Mouse (Mus musculus): ENCODE measurements around the gene Runx3. TPM values are rescaled to one million over a fixed set of nuclear protein-coding genes. Genes with fewer than 3 reads are reported as not detected.

Runx3 gene
- polyA plus RNA-seq, 1 experiment from 2014 or later: not detected

DNA sequence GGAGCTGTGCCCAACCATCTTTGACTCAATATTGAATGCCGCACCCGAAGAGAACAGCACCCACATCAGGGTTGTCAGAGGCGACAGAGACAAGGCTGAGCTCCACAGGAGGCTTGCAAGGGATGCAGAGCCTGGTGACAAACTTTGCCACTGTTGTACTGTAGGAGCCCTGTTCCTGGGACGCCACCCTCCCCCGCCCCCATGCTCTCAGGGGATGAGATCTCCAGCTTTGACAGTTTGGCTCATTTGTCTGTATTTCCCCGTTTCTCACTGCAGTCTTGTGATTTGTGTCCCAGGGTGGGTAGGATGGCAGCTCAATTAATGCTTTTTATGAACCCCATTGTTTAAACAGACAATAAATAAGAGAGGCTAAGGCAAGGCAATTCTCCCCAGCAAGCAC is 14.9 kb downstream of the Runx3 start:
- H3K27me3 ChIP-seq (ENCODE audit: control insufficient read depth, insufficient read depth, low read depth, low read length): peaks cover 24% of the 10 kb centered on the region
- H3K4me3 ChIP-seq (ENCODE audit: low read depth, low read length): no peak overlapping the region
- no peaks in the 10 kb centered on the region for H3K9me3 ChIP-seq (replicated peaks; ENCODE audit: control insufficient read depth, low read length, poor library complexity, severe bottlenecking)
- H3K36me3 ChIP-seq (ENCODE audit: control insufficient read depth, insufficient read depth, low read length): no peaks in the 10 kb centered on the region
- 60% methylated on average over 6 of the region's 6 CpGs for WGBS
- H3K4me1 ChIP-seq (ENCODE audit: control insufficient read depth, insufficient read depth, low read length): no peaks in the 10 kb centered on the region
- ATAC-seq: no peak
- H3K4me2 ChIP-seq (ENCODE audit: low read length): no peak overlapping the region
- no peak overlapping the region for H3K9ac ChIP-seq (ENCODE audit: low read depth, low read length)
- no peak overlapping the region for H3K27ac ChIP-seq (ENCODE audit: low read length)

GRCm38 (mm10) chr4:135136202-135136601 is 15.8 kb downstream of the Runx3 start:
- H3K4me2 ChIP-seq (ENCODE audit: low read length): no peak overlapping the region
- no peak overlapping the region for H3K4me3 ChIP-seq (ENCODE audit: low read depth, low read length)
- H3K27me3 ChIP-seq (ENCODE audit: control insufficient read depth, insufficient read depth, low read depth, low read length): peaks cover 33% of the 10 kb centered on the region
- no peak overlapping the region for H3K9ac ChIP-seq (ENCODE audit: low read depth, low read length)
- no peak overlapping the region for H3K27ac ChIP-seq (ENCODE audit: low read length)
- 51% methylated on average over 8 of the region's 8 CpGs for WGBS
- no peaks in the 10 kb centered on the region for H3K4me1 ChIP-seq (ENCODE audit: control insufficient read depth, insufficient read depth, low read length)
- H3K36me3 ChIP-seq (ENCODE audit: control insufficient read depth, insufficient read depth, low read length): no peaks in the 10 kb centered on the region
- no peak for ATAC-seq
- no peaks in the 10 kb centered on the region for H3K9me3 ChIP-seq (replicated peaks; ENCODE audit: control insufficient read depth, low read length, poor library complexity, severe bottlenecking)

DNA sequence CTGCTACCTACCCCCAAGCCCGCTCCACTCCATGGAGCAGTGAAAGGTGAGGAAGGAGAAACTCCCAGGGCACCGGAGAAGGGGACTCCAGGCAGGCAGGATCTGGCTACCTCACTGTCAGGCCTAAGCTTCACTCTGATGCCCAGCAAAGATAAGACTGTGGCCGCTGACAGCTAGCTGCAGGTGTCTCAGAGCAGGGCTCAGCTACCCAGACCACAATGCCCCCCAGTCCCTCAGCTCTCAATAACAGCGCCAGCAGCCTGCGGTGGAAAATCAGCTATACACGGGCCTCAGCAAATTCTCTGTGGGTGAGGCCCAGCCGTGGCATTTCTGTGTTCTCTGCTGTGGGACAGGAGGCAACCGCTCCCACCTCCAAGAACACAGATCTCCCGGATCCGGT is 16.2 kb downstream of the Runx3 start:
- ATAC-seq: no peak
- Histone ChIP-seq H3K4me3 (ENCODE audit: low read depth, low read length) (no peak overlapping the region), H3K9me3 (replicated peaks; ENCODE audit: control insufficient read depth, low read length, poor library complexity, severe bottlenecking) (no peaks in the 10 kb centered on the region), H3K27ac (ENCODE audit: low read length) (no peak overlapping the region), H3K9ac (ENCODE audit: low read depth, low read length) (no peak overlapping the region), H3K27me3 (ENCODE audit: control insufficient read depth, insufficient read depth, low read depth, low read length) (peaks cover 37% of the 10 kb centered on the region), H3K4me2 (ENCODE audit: low read length) (no peak overlapping the region), H3K4me1 (ENCODE audit: control insufficient read depth, insufficient read depth, low read length) (no peaks in the 10 kb centered on the region), H3K36me3 (ENCODE audit: control insufficient read depth, insufficient read depth, low read length) (no peaks in the 10 kb centered on the region)
- WGBS: 61% methylated on average over 10 of the region's 10 CpGs

GRCm38 (mm10) chr4:135140647-135141515 is 20.4 kb downstream of the Runx3 start:
- no peaks in the 10 kb centered on the region for H3K4me1 ChIP-seq (ENCODE audit: control insufficient read depth, insufficient read depth, low read length)

DNA sequence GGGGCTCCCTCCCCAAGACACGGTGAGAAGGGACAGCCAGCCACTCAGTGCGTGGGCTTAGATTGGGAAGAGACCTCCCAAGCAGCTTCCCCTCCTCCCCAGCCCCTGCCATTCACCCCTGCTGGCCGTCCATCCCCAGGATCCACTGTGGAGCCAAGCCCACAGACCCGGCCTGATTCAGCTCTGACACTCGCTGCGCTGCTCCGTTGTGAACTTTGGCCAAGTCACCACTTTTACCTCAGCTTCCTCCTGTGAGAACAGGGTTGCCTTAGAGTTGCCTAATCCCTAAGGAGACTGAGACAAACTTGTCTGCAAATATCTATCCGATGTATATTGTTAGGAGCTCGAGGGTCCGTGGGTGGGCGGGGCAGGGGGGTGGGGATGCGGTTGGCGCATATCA is 21.3 kb downstream of the Runx3 start:
- Histone ChIP-seq H3K27me3 (ENCODE audit: control insufficient read depth, insufficient read depth, low read depth, low read length) (peaks cover 65% of the 10 kb centered on the region), H3K4me1 (ENCODE audit: control insufficient read depth, insufficient read depth, low read length) (no peaks in the 10 kb centered on the region), H3K4me2 (ENCODE audit: low read length) (no peak overlapping the region), H3K9ac (ENCODE audit: low read depth, low read length) (no peak overlapping the region), H3K36me3 (ENCODE audit: control insufficient read depth, insufficient read depth, low read length) (no peaks in the 10 kb centered on the region), H3K9me3 (replicated peaks; ENCODE audit: control insufficient read depth, low read length, poor library complexity, severe bottlenecking) (no peaks in the 10 kb centered on the region), H3K4me3 (ENCODE audit: low read depth, low read length) (no peak overlapping the region), H3K27ac (ENCODE audit: low read length) (no peak overlapping the region)
- WGBS: 6% methylated on average over 13 of the region's 13 CpGs
- no peak for ATAC-seq

More at GRCm38 (mm10) chr4:135140647-135141515, 20.4 kb downstream of the Runx3 start:
- Histone ChIP-seq H3K4me2 (ENCODE audit: low read length) (no peak overlapping the region), H3K27me3 (ENCODE audit: control insufficient read depth, insufficient read depth, low read depth, low read length) (peaks cover 58% of the 10 kb centered on the region), H3K9ac (ENCODE audit: low read depth, low read length) (no peak overlapping the region), H3K9me3 (replicated peaks; ENCODE audit: control insufficient read depth, low read length, poor library complexity, severe bottlenecking) (no peaks in the 10 kb centered on the region), H3K4me3 (ENCODE audit: low read depth, low read length) (no peak overlapping the region), H3K36me3 (ENCODE audit: control insufficient read depth, insufficient read depth, low read length) (no peaks in the 10 kb centered on the region), H3K27ac (ENCODE audit: low read length) (no peak overlapping the region)
- under 1% methylated on average over 25 of the region's 25 CpGs for WGBS
- ATAC-seq: no peak

- Histone ChIP-seq H3K36me3 (ENCODE audit: control insufficient read depth, insufficient read depth, low read length) (no peaks in the 10 kb centered on the region), H3K9me3 (replicated peaks; ENCODE audit: control insufficient read depth, low read length, poor library complexity, severe bottlenecking) (no peaks in the 10 kb centered on the region), H3K4me2 (ENCODE audit: low read length) (no peak overlapping the region), H3K4me1 (ENCODE audit: control insufficient read depth, insufficient read depth, low read length) (no peaks in the 10 kb centered on the region), H3K9ac (ENCODE audit: low read depth, low read length) (no peak overlapping the region), H3K4me3 (ENCODE audit: low read depth, low read length) (no peak overlapping the region), H3K27me3 (ENCODE audit: control insufficient read depth, insufficient read depth, low read depth, low read length) (peaks cover 71% of the 10 kb centered on the region), H3K27ac (ENCODE audit: low read length) (no peak overlapping the region)
- whole genome bisulfite sequencing: 16% methylated on average over 15 of the region's 15 CpGs
- ATAC-seq: no peak
Observed at GRCm38 (mm10) chr4:135146734-135147133, 26.3 kb downstream of the Runx3 start.

- Histone ChIP-seq H3K27me3 (ENCODE audit: control insufficient read depth, insufficient read depth, low read depth, low read length) (peaks cover 77% of the 10 kb centered on the region), H3K27ac (ENCODE audit: low read length) (no peak overlapping the region), H3K36me3 (ENCODE audit: control insufficient read depth, insufficient read depth, low read length) (no peaks in the 10 kb centered on the region), H3K9ac (ENCODE audit: low read depth, low read length) (no peak overlapping the region), H3K4me1 (ENCODE audit: control insufficient read depth, insufficient read depth, low read length) (peaks cover 4% of the 10 kb centered on the region; the same call in 1 of the 2 replicates), H3K4me3 (ENCODE audit: low read depth, low read length) (no peak overlapping the region), H3K9me3 (replicated peaks; ENCODE audit: control insufficient read depth, low read length, poor library complexity, severe bottlenecking) (no peaks in the 10 kb centered on the region), H3K4me2 (ENCODE audit: low read length) (no peak overlapping the region)
- no peak for ATAC-seq
- WGBS: 4% methylated on average over 7 of the region's 7 CpGs
Observed at GRCm38 (mm10) chr4:135148660-135149059, 28.2 kb downstream of the Runx3 start.

DNA sequence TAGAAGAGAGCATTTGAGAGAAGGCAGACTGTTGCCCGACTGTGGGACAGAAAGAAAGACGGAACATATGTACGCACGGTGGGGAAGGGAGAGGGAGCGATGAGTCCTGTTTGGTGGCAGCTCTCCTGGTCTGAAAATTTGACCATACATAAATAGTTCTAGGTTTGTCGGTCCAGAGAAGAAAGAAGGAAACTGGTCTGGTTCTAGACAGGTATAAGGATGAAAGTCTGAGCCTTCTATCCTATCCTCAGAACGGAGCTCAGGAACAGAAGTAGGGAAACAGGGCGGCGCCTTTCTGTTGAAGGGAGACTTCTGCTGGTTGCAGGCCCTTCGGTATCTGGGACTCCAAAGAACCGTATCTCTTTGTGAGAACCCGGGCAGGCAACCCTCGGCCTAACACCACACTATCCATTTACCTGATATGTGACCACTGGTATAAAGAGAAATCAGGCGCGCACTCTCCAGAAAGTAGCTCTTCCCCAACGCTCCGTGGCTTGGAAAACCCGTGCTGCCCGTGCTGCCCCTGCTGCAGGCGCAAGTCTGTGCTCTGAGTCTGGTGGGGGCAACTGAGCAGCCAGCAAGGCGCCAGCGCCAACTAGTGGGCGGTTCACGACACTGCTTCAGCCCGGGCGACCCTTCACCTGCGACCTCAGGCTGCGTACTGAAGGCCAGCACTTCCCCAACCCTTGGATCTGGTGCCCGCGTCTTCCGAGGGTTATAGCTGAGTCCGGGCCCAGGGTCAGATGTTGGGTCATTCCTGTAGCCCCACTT is 29.8 kb downstream of the Runx3 start:
- peaks cover 73% of the 10 kb centered on the region for H3K27me3 ChIP-seq (ENCODE audit: control insufficient read depth, insufficient read depth, low read depth, low read length)
- ATAC-seq: no peak
- no peaks in the 10 kb centered on the region for H3K36me3 ChIP-seq (ENCODE audit: control insufficient read depth, insufficient read depth, low read length)

More for the DNA sequence above, 29.8 kb downstream of the Runx3 start:
- Histone ChIP-seq H3K9me3 (replicated peaks; ENCODE audit: control insufficient read depth, low read length, poor library complexity, severe bottlenecking) (no peaks in the 10 kb centered on the region), H3K4me1 (ENCODE audit: control insufficient read depth, insufficient read depth, low read length) (peaks cover 4% of the 10 kb centered on the region; the same call in 1 of the 2 replicates), H3K4me3 (ENCODE audit: low read depth, low read length) (no peak overlapping the region), H3K9ac (ENCODE audit: low read depth, low read length) (no peak overlapping the region), H3K4me2 (ENCODE audit: low read length) (no peak overlapping the region), H3K27ac (ENCODE audit: low read length) (no peak overlapping the region)
- WGBS: 2% methylated on average over 32 of the region's 32 CpGs
